Mouse (Mus musculus) midbrain, embryonic 10.5 days (tissue): ENCODE data around the gene Apba2. TPM values are rescaled to one million over a fixed set of nuclear protein-coding genes. Genes with fewer than 3 reads are reported as not detected.

Experiments
- DNase-seq: peaks from one replicate; pipeline ENCODE4 v3.0.0-alpha.2; 2017; ENCODE audit warnings: low spot score
- H3K27ac ChIP-seq: fragments of 300-500 bp; sonication (generic); replicated peaks from 2 replicates; pipeline ENCODE4 v1.5.1; 2016; ENCODE audit warnings: mild to moderate bottlenecking
- H3K27me3 ChIP-seq: fragments of 300-500 bp; sonication (generic); 2 replicates; pipeline ENCODE4 v1.6.1; 2016; ENCODE audit warnings: low read depth, mild to moderate bottlenecking; ENCODE audit not compliant: poor library complexity, severe bottlenecking
- H3K36me3 ChIP-seq: fragments of 300-500 bp; sonication (generic); 2 replicates; pipeline ENCODE4 v1.6.1; 2016; ENCODE audit warnings: mild to moderate bottlenecking, moderate library complexity
- H3K4me1 ChIP-seq: fragments of 300-500 bp; sonication (generic); 2 replicates; pipeline ENCODE4 v1.6.1; 2016
- H3K4me3 ChIP-seq: fragments of 300-500 bp; sonication (generic); 2 replicates; pipeline ENCODE4 v1.5.1; 2016; ENCODE audit warnings: mild to moderate bottlenecking, moderate library complexity
- H3K9me3 ChIP-seq: fragments of 300-500 bp; sonication (generic); replicated peaks from 2 replicates; pipeline ENCODE4 v1.6.1; 2016; ENCODE audit warnings: mild to moderate bottlenecking
- WGBS: fragments of 180-500 bp; shearing (Covaris S2); methylation state at CpG from one replicate; pipeline ENCODE4 v1.1.7; 2016; 5-methylcytosine and 5-hydroxymethylcytosine counted together
- polyA plus RNA-seq: library from polyadenylated mRNA; unstranded; fragments of >200 nt; fragmentation: Nextera tagmentation; extraction: Ambion mirVana; gene quantifications from 2 replicates; pipeline ENCODE4 v1.2.1, GENCODE M21; 2016

The Apba2 gene
- polyA plus RNA-seq, 1 experiment from 2014 or later, result 50.1 TPM

DNA sequence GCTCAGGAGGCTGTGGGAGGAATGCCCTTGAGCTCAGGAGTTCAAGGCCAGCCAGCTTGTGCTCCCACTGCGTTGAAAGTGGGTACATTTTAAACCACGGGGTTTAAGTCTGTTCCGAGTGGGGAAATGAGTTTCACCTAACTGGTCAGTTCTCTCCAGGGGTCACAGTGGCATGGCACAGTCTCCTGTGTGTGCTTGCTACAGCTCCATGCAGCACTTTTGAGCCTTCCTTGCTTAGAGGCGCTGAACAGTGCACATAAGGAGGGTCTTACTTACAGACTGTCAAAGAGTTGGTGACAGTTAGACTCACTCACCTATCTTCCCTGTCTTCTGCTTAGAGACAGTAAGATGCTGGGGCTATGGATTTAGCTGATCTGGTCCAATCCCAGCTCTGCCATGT lies 117.8 kb downstream of the Apba2 start:
- H3K36me3 ChIP-seq, result no peaks in the 10 kb centered on the region
- no peaks in the 10 kb centered on the region for H3K9me3 ChIP-seq
- peaks cover 3% of the 10 kb centered on the region; the same call in 1 of the 2 replicates for H3K4me1 ChIP-seq
- H3K27me3 ChIP-seq, result no peaks in the 10 kb centered on the region
- DNase-seq, result no peak
- no peak overlapping the region for H3K27ac ChIP-seq
- no peak overlapping the region for H3K4me3 ChIP-seq
- 90% methylated on average over 4 of the region's 4 CpGs for WGBS

DNA sequence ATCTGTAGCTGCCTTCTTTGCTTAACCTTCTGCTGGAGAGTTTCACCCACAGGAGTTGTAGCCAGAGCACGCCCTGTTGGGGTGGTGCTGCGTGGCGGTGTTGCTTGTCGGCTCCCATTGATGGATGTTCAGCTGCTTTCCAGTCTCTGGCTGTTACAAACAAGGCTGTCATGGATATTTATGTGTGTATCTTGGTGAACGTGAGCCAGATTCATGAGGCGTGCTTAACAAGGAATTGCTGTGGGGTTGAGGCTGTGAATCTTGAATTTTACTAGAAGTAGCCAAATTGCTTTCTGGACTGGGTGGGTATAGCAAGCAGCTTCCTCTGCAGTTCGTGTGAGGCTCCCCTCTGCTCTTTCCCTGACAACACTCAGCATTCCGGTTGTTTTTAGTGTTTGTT lies 125.0 kb downstream of the Apba2 start:
- WGBS, result 89% methylated on average over 8 of the region's 8 CpGs
- Histone ChIP-seq H3K4me3 (no peak overlapping the region), H3K27me3 (no peaks in the 10 kb centered on the region), H3K27ac (no peak overlapping the region), H3K9me3 (no peaks in the 10 kb centered on the region), H3K36me3 (no peaks in the 10 kb centered on the region), H3K4me1 (peaks cover 19% of the 10 kb centered on the region)
- no peak for DNase-seq

DNA sequence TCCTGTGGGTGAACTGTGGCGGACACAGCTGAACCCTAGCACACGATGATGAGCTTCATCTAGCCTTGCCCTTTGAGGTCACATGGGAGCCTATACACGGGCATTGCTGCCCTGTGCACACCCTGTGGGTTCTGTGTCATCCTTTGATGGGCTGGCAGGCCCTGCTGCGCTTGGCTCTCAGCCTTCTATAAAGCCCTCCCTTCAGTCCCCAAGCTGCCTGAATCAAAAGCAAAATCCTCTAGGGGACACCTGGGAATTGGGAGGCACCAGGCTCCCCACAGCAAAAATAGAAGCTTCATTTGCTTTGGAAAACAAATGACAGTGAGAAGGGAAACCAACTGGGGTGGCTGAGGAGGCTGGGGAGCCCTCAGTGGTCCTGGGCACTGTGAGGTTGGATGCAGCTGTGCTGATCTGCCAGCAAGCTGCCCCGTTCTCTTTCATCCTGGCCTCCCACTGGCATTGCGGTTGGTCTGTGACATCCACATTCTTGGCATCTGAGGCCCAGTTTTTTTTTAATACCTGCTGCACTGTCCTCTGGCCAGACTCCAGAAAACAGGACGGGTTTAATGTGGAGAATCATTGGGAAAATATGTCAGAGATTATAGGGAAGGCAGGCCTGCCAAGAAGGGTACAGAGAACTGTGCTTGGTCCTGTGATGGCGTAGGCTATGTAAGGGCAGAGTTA lies 126.6 kb downstream of the Apba2 start:
- 55% methylated on average over 8 of the region's 8 CpGs for WGBS
- Histone ChIP-seq H3K27ac (0 out of 2 replicates have a peak overlapping the region, but pooled peaks have one; percentile 6), H3K36me3 (no peaks in the 10 kb centered on the region), H3K27me3 (no peaks in the 10 kb centered on the region), H3K9me3 (no peaks in the 10 kb centered on the region), H3K4me3 (no peak overlapping the region), H3K4me1 (peaks cover 35% of the 10 kb centered on the region)
- DNase-seq, result no peak

DNA sequence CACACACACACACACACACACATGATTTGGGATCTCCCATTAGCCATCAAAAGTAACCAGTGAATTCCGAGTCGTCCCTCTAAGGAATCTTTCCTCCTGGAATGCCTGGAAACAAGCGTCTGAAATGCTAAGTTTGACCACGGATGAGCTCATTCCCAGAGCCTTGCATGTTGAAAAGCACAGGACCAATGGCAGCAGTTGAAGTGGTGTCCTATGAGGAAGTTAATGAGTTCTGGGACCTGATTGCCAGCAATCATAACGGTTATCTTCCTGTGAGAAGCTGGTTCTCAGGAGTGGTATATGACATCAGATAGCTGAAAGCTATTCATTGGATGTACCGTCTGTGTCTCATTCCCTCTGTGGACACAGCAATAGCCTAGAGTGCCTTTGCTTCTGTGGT lies 129.2 kb downstream of the Apba2 start:
- H3K27me3 ChIP-seq, result no peaks in the 10 kb centered on the region
- H3K4me1 ChIP-seq, result peaks cover 51% of the 10 kb centered on the region
- H3K9me3 ChIP-seq, result no peaks in the 10 kb centered on the region
- 0 out of 2 replicates have a peak, but pooled peaks cover 1% of the 10 kb centered on the region for H3K36me3 ChIP-seq
- no peak overlapping the region for H3K4me3 ChIP-seq
- no peak overlapping the region for H3K27ac ChIP-seq
- DNase-seq, result no peak
- WGBS, result 89% methylated on average over 6 of the region's 6 CpGs

DNA sequence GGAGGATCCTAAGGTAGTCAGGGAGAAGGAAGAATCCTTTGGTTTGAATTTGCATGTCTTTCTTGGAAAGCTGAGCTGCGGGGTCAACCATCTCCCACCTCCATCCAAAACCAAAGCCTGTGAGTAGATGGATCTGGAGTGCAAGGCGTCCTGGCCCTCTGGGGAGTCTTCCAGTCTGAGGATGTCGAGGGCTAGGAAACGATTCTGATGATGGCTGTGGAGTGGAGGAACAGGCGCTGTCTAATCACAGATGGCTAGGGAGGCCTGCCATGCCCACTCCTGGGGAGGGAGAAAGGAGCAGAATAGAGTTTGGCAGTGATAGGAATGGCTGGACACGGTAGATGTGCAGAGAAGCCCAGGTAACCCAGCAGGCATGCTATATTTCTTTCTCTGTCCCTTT lies 129.6 kb downstream of the Apba2 start:
- Histone ChIP-seq H3K27me3 (no peaks in the 10 kb centered on the region), H3K4me3 (no peak overlapping the region), H3K36me3 (0 out of 2 replicates have a peak, but pooled peaks cover 6% of the 10 kb centered on the region), H3K9me3 (no peaks in the 10 kb centered on the region), H3K4me1 (peaks cover 51% of the 10 kb centered on the region), H3K27ac (peak overlapping the region; percentile 84; the same call in 1 of the 2 replicates)
- 86% methylated on average over 6 of the region's 6 CpGs for WGBS
- DNase-seq, result no peak

DNA sequence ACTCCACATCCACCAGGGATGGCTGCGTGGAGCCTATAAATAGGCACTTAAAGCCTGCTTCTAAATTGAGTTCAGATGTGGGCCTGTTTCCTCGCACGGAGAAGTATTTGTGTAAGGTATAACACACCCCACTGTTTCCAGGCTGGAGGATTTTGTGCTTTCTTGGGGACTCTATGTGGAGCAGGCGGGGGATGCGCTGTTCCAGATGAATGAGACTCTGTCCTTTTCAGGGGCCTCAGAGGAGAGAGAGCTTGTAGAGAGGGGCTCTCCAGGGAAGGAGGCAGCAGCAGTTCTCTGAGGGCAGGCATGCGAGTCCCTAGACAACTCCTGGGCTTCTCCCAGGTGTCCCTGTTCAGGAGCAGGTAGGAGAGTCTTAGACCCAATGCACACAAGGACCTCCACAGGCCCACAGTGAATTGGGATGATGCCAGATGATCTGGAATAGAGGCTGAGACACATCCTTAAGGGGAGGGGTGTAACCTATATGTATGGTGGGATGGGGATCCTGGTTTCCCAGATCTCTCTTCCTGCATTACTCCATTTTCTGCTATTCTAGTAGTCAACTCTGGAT lies 130.4 kb downstream of the Apba2 start:
- no peak for DNase-seq
- Histone ChIP-seq H3K4me1 (peaks cover 51% of the 10 kb centered on the region), H3K4me3 (no peak overlapping the region), H3K9me3 (no peaks in the 10 kb centered on the region), H3K36me3 (0 out of 2 replicates have a peak, but pooled peaks cover 9% of the 10 kb centered on the region), H3K27ac (peak overlapping the region; percentile 84), H3K27me3 (no peaks in the 10 kb centered on the region)
- 48% methylated on average over 6 of the region's 6 CpGs for WGBS

DNA sequence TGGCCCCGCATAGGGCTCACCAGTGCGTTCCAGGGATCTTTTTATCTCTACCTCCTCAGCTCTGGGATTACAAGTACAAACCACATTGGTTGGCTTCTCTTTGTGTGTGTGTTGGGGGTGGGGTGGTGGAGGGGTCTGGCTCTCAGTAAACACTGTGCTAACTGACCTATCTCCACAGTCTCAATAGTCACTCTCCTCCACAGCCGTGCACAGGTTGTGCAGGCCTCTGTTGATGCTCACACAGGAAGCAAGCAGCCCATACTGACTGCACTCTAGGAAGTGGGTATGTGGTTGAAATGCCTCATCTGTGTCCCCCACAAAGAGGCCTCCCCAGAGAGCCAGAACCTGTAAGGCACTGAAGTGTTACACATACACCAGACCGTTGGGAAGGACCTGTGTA lies 131.7 kb downstream of the Apba2 start:
- Histone ChIP-seq H3K36me3 (0 out of 2 replicates have a peak, but pooled peaks cover 9% of the 10 kb centered on the region), H3K4me3 (no peak overlapping the region), H3K27ac (peak overlapping the region; percentile 84), H3K9me3 (no peaks in the 10 kb centered on the region), H3K4me1 (peaks cover 46% of the 10 kb centered on the region), H3K27me3 (no peaks in the 10 kb centered on the region)
- no peak for DNase-seq
- 35% methylated on average over 4 of the region's 4 CpGs for WGBS

DNA sequence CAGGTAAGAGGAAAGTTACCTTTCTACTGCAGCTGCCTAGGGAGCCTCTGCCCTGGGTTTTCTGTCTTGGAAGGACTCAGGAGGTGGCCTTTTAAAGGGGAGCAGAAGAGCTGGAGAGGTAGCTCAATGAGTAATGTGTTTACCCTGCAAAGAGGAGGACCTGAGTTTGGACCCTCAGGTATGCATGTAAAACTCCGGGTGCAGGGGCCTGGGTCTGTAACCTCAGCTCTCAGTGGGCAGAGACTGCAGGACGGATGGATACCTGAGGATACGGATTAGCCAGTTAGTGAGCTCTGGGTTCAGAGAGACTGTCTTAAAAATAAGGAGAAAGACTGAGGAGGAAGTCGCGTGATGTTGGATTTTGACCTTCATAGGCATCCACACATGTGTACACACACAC lies 132.4 kb downstream of the Apba2 start:
- no peaks in the 10 kb centered on the region for H3K9me3 ChIP-seq
- peaks cover 45% of the 10 kb centered on the region for H3K4me1 ChIP-seq
- H3K36me3 ChIP-seq, result 0 out of 2 replicates have a peak, but pooled peaks cover 9% of the 10 kb centered on the region
- no peaks in the 10 kb centered on the region for H3K27me3 ChIP-seq
- no peak for DNase-seq
- H3K4me3 ChIP-seq, result no peak overlapping the region
- peak overlapping the region; percentile 84 for H3K27ac ChIP-seq
- 55% methylated on average over 5 of the region's 5 CpGs for WGBS

DNA sequence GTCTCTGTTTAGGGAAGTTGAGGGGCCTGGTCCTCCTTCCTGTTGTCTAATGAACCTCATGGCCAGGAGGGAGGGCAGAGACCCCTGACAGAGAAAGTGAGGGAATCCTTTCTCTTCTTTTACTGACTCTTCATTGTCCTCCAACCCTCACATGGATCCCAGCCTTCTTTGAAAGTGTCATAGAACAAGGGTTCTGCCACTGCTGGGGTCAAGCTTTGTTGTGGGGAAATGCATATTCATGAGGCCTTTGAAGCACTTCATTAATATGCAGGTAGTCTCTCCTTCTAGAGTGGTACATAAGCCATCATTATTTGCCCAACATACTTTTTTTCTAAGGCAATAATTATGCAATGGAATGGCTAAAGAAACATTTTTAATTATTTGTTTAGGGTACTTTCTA lies 133.0 kb downstream of the Apba2 start:
- Histone ChIP-seq H3K36me3 (0 out of 2 replicates have a peak, but pooled peaks cover 9% of the 10 kb centered on the region), H3K4me3 (no peak overlapping the region), H3K27ac (peak overlapping the region; percentile 84), H3K9me3 (no peaks in the 10 kb centered on the region), H3K27me3 (no peaks in the 10 kb centered on the region), H3K4me1 (peaks cover 45% of the 10 kb centered on the region)
- DNase-seq, result no peak

DNA sequence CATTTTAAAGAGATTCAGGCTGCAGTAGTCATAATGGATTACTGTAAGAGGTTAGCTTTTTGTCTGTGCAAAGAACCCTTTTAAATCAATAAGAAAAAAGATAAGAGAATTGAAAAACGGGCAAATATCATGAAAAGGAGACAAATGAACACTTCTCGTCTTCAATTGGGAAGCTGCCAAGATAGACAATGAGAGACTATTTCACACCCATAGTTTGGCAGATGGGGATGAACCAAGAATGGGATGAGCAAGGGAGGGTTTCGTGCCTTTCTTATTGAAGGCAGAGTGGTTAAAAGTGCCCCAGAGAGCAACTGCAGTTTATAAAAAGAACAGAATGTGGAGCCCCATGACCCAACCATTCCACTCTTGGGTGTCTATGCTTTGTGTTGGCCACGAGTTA lies 137.4 kb downstream of the Apba2 start:
- 0 out of 2 replicates have a peak, but pooled peaks cover 9% of the 10 kb centered on the region for H3K36me3 ChIP-seq
- no peak overlapping the region for H3K27ac ChIP-seq
- 91% methylated on average over 4 of the region's 4 CpGs for WGBS
- H3K4me1 ChIP-seq, result peaks cover 12% of the 10 kb centered on the region
- H3K9me3 ChIP-seq, result 0 out of 2 replicates have a peak, but pooled peaks cover 4% of the 10 kb centered on the region
- H3K4me3 ChIP-seq, result no peak overlapping the region
- no peaks in the 10 kb centered on the region for H3K27me3 ChIP-seq
- DNase-seq, result no peak

DNA sequence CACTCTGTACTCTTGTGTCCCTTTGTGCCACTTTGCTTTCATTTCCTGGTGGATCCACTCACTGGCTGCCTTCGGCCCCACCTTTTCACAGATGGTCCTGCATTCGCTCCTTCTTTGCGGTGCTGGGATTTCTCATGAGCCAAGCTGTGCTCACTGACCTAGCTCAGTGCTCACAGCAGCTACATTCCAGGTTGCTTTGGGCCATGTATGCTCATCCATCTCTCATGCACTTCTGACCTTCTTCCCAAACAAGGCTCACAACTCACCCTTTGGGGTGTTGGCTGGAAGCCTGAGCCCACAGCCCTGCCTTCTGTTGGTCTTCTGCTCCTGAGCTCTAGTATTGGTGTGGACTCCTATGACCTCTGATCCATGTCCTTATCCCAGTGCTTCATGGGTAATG lies 139.1 kb downstream of the Apba2 start:
- H3K4me1 ChIP-seq, result no peaks in the 10 kb centered on the region
- DNase-seq, result no peak
- WGBS, result 94% methylated on average over 3 of the region's 3 CpGs

DNA sequence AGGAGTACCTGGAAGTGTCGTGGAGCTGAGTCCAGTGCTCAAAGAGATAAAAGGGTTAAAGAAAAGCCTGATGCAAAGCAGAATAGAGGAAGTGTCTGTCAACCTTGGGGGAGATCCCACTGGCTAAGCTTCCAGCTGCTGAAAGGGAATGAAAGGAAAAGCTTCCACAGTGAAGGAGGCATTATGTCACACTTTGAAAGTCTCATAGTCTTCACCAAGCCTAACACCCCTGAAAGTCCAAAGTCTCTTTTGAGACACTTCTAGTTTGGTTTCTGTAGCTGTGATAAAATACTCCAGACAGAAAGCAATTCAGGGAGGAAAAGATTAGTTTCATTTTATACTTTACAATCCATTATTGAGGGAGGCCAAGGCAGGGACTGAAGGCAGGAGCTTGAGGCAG lies 141.4 kb downstream of the Apba2 start:
- no peaks in the 10 kb centered on the region for H3K36me3 ChIP-seq
- H3K27me3 ChIP-seq, result no peaks in the 10 kb centered on the region
- H3K4me3 ChIP-seq, result no peak overlapping the region
- no peak for DNase-seq
- H3K4me1 ChIP-seq, result no peaks in the 10 kb centered on the region
- 53% methylated on average over 1 of the region's 1 CpGs for WGBS
- 0 out of 2 replicates have a peak, but pooled peaks cover 4% of the 10 kb centered on the region for H3K9me3 ChIP-seq
- H3K27ac ChIP-seq, result no peak overlapping the region

More for the DNA sequence above, 139.1 kb downstream of the Apba2 start:
- Histone ChIP-seq H3K27ac (no peak overlapping the region), H3K9me3 (0 out of 2 replicates have a peak, but pooled peaks cover 4% of the 10 kb centered on the region), H3K36me3 (0 out of 2 replicates have a peak, but pooled peaks cover 8% of the 10 kb centered on the region), H3K4me3 (no peak overlapping the region), H3K27me3 (no peaks in the 10 kb centered on the region)

DNA sequence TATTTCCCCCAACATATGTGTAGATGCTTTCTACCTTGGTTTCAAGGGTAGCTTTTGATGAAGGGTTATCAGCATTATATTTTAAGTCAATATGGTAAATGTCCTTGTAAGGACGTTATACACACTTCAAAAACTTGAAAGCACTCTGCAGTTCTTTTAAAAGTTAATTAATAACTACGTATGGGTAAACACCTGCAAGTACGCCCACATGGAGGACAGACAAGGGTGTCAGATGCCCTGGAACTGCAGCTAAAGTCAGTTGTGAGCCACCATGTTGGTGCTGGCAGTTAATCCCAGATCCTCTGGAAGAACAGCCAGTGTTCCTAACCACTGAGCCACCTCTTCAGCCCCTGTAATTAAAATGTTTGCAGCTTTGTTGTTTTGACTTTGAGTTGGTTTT lies 144.0 kb downstream of the Apba2 start:
- H3K4me1 ChIP-seq, result no peaks in the 10 kb centered on the region
- H3K4me3 ChIP-seq, result no peak overlapping the region
- WGBS, result 84% methylated on average over 3 of the region's 3 CpGs
- DNase-seq, result no peak
- no peaks in the 10 kb centered on the region for H3K27me3 ChIP-seq
- no peaks in the 10 kb centered on the region for H3K36me3 ChIP-seq
- 0 out of 2 replicates have a peak, but pooled peaks cover 4% of the 10 kb centered on the region for H3K9me3 ChIP-seq
- H3K27ac ChIP-seq, result no peak overlapping the region
